Mouse (Mus musculus) megakaryocyte, embryonic 14.5 days (primary cell): ENCODE measurements around the gene F10. TPM values are rescaled to one million over a fixed set of nuclear protein-coding genes. Genes with fewer than 3 reads are reported as not detected.

Experiments
- H3K27me3 ChIP-seq: replicated peaks from 2 replicates; pipeline ENCODE3; 2012; ENCODE audit warnings: inconsistent platforms
- H3K36me3 ChIP-seq: replicated peaks from 2 replicates; pipeline ENCODE3; 2012; ENCODE audit warnings: low read length, inconsistent platforms, mixed read lengths
- H3K4me1 ChIP-seq: 2 replicates; pipeline ENCODE4 v1.6.1; 2012; ENCODE audit warnings: inconsistent platforms
- H3K4me3 ChIP-seq: replicated peaks from 2 replicates; pipeline ENCODE3; 2012; ENCODE audit warnings: moderate library complexity, mild to moderate bottlenecking, inconsistent platforms
- H3K9me3 ChIP-seq: 2 replicates; pipeline ENCODE4 v1.6.1; 2012; ENCODE audit warnings: inconsistent platforms
- FLI1 ChIP-seq: IDR thresholded peaks from 2 replicates; pipeline ENCODE4 v1.6.1; 2012; ENCODE audit warnings: low read length, inconsistent platforms, mixed read lengths
- GATA1 ChIP-seq: IDR thresholded peaks from 3 replicates; pipeline ENCODE4 v1.6.1; 2012; ENCODE audit warnings: mixed read lengths, low read length, inconsistent platforms, borderline replicate concordance
- polyA plus RNA-seq: library from polyadenylated mRNA; stranded (reverse); fragments of >175 nt; gene quantifications from 2 replicates; pipeline ENCODE4 v1.2.3, GENCODE M21; 2012; ENCODE audit warnings: low replicate concordance; ENCODE audit not compliant: insufficient read depth

Gene F10
- polyA plus RNA-seq, 1 experiment = 24.9 TPM

GRCm38 (mm10) chr8:13105908-13106551, 68.9 kb downstream of the F10 start:
- Histone ChIP-seq H3K4me1 (peaks cover 65% of the 10 kb centered on the region), H3K9me3 (no peaks in the 10 kb centered on the region), H3K36me3 (peaks cover 29% of the 10 kb centered on the region), H3K27me3 (no peaks in the 10 kb centered on the region), H3K4me3 (peak overlapping the region; percentile 99)
- TF ChIP-seq FLI1 = no peak
- TF ChIP-seq GATA1 = no peak

Other genes starting within 250 kb of the F10 start
- gene Mcf2l, start 163.5 kb upstream of the F10 start, polyA plus RNA-seq = 57.1 and 57.7 TPM in 2 replicates
- gene F7, start 11.3 kb upstream of the F10 start, polyA plus RNA-seq = 11.8 TPM in 1 of 2 replicates, not detected in the other
- gene Proz, start 23.6 kb downstream of the F10 start, polyA plus RNA-seq = 0.08 TPM in 1 of 2 replicates, not detected in the other
- gene Pcid2, start 68.2 kb downstream of the F10 start, polyA plus RNA-seq = 10.0 and 25.2 TPM in 2 replicates
- 5.8 and 14.3 TPM in 2 replicates for gene Cul4a, start 68.3 kb downstream of the F10 start, polyA plus RNA-seq
- gene Lamp1, start 121.9 kb downstream of the F10 start, polyA plus RNA-seq = 228 and 359 TPM in 2 replicates
- 16.8 and 26.7 TPM in 2 replicates for gene Grtp1, start 163.3 kb downstream of the F10 start, polyA plus RNA-seq
- gene Adprhl1, start 216.9 kb downstream of the F10 start, polyA plus RNA-seq = 0.11 TPM in 1 of 2 replicates, not detected in the other